Mouse (Mus musculus) heart, adult 2 months (tissue): ENCODE measurements around the gene Ap1g1.
A peak's percentile ranks its signal among the peaks of the same experiment; 100 is the strongest.

ENCODE experiments used
- CTCF ChIP-seq: fragments of 200-600 bp; IDR thresholded peaks from 2 replicates; pipeline ENCODE4 v1.8.1; 2022; ENCODE audit warnings: antibody characterized with exemption, mild to moderate bottlenecking, moderate library complexity
- EP300 ChIP-seq: fragments of 200-500 bp; IDR thresholded peaks from 2 replicates; pipeline ENCODE4 v1.6.1; 2011; ENCODE audit warnings: low read depth, low read length, control low read depth; ENCODE audit not compliant: insufficient read depth
- POLR2A ChIP-seq: fragments of 200-500 bp; IDR thresholded peaks from 2 replicates; pipeline ENCODE4 v1.6.1; 2011; ENCODE audit warnings: mild to moderate bottlenecking, low read depth, low read length, control low read depth; ENCODE audit not compliant: insufficient read depth

DNA sequence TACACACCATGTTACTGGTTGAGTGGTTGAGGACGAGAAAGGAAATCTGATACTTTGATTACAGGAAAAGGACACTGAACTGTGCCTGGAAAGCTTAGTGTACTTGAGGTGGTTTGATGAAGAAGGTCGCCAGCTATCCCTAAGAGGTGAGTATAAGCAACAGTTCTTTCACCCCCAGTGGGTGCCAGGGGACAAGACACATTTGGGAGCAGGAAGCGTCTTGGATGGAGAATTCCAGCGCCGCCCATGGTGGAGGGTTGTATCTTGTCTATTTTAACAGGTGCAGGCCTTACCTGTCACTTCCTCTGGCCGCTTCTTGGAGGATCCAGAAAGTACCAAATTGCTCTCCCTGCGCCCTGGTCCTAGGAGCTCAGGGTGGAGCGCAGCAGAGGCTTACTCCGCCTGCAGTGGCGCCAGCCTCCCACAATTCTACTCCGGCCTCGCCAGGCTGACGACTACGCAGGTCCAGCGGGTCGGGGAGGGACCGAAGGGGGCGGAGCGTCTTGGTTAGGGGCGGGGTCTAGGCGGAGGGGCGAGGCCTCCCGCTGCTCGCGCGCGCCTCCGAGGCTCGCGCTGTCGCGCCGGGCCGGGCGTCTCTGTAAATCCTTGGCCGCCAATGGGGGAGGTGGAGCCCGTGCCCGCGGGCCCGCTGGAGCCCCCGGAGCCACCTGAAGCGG lies 89.8 kb downstream of the Ap1g1 start, which contains the start of gene Phlpp2:
- TF ChIP-seq CTCF (peak; percentile 61), EP300 (no peak), POLR2A (peak; percentile 93)
